Mouse (Mus musculus) heart, postnatal 14 days (tissue): ENCODE measurements around the gene Snap91. TPM values are rescaled to one million over a fixed set of nuclear protein-coding genes. Genes with fewer than 3 reads are reported as not detected.

Experiments used
- DNase-seq, 2 experiments: peaks; one replicate each; pipeline ENCODE4 v3.0.0; 2021 to 2022
- intact Hi-C: fragments of 180-260 bp; cut with DNase I; formaldehyde crosslinking; loops from one replicate; pipeline ENCODE4 v1.15.1; 2025
- long read RNA-seq, 2 experiments: library from polyadenylated mRNA; stranded (forward); transcript quantifications; one replicate each; pipeline ENCODE4 v2.0.0; 2021
- total RNA-seq, 2 experiments: library from RNA; stranded (reverse); gene quantifications; 2 replicates each; pipeline ENCODE4 v1.2.3; 2021

Gene Snap91
- total RNA-seq = 10 to 100 TPM; 16.8 to 18.2 TPM
- long read RNA-seq, experiment 1, full-length matches to known transcripts = 1 of 18 reads
- long read RNA-seq, experiment 1, partial matches to known transcripts = 2 of 18 reads
- long read RNA-seq, experiment 1, other reads (novel, unspliced or antisense) = 15 of 18 reads
- long read RNA-seq, experiment 2, partial matches to known transcripts = 0 of 20 reads
- long read RNA-seq, experiment 2, other reads (novel, unspliced or antisense) = 20 of 20 reads

GRCm38 (mm10) chr9:86880113-86880972 is at the start of gene Snap91:
Gene Snap91 (minus strand): TSS chr9:86880654.
- DNase-seq = peak; percentile 57 to 66
- intact Hi-C loops = no loop called here

DNA sequence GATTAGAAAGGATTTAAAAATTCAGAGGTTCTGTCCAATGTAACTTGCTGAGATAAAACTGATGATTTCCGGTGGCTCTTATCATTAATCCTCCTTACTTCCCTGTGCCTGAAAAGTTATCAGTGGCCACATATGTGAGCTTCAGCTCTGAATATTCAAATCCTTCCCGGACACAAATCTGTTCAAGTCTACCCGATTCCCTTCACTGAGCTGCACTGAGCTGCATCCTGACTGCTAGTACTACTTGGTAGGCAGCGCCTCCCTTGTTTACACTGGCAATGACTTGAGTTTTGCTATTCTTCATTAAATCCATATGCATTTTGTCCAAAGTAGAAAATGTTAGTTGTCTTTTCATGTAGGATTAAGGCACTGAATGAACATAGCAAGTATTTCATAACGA is 46.1 kb upstream of the Snap91 start:
- intact Hi-C loops = no loop called here
- DNase-seq = no peak

GRCm38 (mm10) chr9:86925688-86926087 is 45.2 kb upstream of the Snap91 start:
- intact Hi-C loops = no loop called here

GRCm38 (mm10) chr9:86922430-86922829 is 42.0 kb upstream of the Snap91 start:
- intact Hi-C loops = no loop called here
- no peak for DNase-seq

More at GRCm38 (mm10) chr9:86925688-86926087, 45.2 kb upstream of the Snap91 start:
- DNase-seq = no peak

GRCm38 (mm10) chr9:86916543-86916942 is 36.1 kb upstream of the Snap91 start:
- DNase-seq = no peak
- intact Hi-C loops = no loop called here

GRCm38 (mm10) chr9:86899502-86900199 is 19.2 kb upstream of the Snap91 start:
- DNase-seq = no peak
- intact Hi-C loops = no loop called here

- intact Hi-C loops = no loop called here
- peak; percentile 11 to 20 for DNase-seq
Measured at GRCm38 (mm10) chr9:86879216-86880112, 990 bp downstream of the Snap91 start.

GRCm38 (mm10) chr9:86878716-86879115 is 1.7 kb downstream of the Snap91 start:
- intact Hi-C loops = no loop called here
- no peak for DNase-seq

DNA sequence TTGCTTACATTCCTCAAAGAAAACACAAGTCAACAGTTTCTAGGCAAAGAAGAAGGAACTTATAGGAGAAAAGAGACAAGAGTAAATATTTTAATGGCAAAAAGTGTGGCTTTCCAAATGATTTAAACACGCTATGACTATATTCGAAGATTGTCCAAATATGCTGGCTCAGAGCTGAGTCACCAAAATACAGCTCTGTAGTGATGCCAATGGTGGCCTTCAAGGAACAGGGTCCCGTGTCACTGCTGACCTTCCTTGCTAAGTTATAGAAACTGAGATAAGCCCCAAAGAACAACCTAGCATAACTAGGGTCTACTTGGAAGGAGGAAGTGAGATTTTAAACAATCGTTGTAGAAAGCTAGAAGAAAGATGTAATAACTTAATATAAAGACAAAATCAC is 6.8 kb downstream of the Snap91 start:
- no peak for DNase-seq
- intact Hi-C loops = no loop called here

DNA sequence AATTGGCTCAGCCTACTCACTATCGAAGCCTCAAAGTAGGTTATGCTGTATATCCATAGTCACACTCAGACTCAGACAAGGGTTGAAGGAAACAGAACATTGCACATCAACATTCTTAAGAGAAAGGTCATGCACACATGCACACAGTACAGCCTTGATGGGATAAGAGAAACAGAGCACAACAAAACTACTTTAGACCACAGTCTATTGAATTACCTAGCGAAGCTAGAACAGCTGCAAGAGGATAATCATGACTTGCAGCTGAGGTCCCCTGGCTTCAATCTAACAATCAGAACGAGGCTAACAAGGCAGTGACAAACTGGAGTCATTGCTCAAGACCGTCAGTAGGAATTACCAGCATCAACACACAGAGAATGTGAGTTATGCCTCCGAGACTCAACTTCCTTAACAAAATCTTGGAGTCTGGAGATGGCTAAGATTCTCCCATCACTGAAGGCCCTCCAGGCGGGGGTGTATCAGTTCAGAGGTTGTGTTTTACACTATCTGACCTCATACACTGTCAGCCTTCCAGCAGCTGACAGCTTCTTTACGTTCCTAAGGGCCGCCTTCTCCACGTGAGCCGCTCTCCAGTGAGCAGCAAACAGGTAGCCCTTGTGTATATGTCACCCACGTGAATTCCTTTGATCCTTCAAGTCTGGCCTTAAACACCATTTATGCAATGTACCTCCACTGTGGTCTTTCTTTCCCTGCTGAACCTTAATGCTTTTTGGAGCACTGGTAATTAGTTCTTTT is 10.7 kb downstream of the Snap91 start:
- intact Hi-C loops = no loop called here
- no peak for DNase-seq

- no peak for DNase-seq
- intact Hi-C loops = no loop called here
Measured at GRCm38 (mm10) chr9:86858101-86858500, 22.4 kb downstream of the Snap91 start.

- no peak for DNase-seq
- intact Hi-C loops = no loop called here
Measured at GRCm38 (mm10) chr9:86857626-86858025, 22.8 kb downstream of the Snap91 start.

DNA sequence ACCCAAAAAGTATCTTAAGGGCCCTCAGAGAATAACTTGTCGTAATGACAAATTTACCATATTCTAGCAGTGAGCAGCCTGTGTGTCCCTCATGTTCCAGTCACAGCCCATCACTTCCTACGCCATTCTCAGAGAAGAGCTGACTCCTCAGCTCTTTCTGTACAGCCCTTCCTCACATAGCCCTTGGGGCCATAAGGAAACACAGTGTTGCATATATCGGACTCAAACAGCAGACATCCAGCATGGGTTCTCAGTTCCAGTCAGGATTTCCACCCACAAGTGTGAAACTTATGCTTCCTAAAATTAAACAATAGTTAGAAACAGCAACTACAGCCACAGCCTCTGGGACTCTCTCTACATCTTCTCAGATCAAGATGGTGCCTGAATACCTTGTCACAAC is 27.6 kb downstream of the Snap91 start:
- intact Hi-C loops = no loop called here
- DNase-seq = no peak

GRCm38 (mm10) chr9:86851689-86852088 is 28.8 kb downstream of the Snap91 start:
- DNase-seq = no peak
- intact Hi-C loops = no loop called here

DNA sequence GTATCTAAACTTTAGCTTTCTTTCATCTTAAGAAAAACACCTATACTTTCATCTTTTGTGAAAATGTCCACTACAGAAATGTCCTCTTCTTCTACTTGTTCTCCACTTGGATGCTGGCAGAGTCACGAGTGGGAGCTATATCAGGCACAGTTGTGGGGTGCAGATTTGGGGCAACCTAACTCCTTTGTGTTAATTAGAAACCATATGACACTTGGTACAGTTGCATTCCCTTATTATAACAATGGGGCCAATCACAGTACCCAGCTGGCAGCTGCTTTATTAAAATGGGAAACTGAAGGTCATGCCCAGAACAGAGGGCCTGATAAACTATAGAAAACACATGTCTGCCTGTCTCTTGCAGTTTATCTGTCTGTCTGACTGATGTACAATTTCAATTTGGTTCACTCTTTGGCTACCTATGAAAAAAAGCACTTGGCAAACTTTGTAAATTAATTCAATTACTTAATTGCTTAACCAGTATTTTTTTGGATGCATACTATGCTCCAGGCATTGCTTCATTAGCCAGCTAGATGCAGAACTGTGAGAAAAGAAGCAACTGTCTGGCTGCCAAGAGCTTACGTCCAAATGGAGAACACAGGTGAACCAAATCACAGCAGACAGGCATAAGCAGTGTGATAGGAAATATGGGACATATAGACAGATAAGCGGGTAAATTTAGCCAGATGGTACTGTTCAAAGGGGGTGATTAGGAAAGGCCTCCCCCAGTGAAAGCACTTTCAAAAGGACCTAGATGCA is 29.8 kb downstream of the Snap91 start:
- no peak for DNase-seq
- intact Hi-C loops = no loop called here

DNA sequence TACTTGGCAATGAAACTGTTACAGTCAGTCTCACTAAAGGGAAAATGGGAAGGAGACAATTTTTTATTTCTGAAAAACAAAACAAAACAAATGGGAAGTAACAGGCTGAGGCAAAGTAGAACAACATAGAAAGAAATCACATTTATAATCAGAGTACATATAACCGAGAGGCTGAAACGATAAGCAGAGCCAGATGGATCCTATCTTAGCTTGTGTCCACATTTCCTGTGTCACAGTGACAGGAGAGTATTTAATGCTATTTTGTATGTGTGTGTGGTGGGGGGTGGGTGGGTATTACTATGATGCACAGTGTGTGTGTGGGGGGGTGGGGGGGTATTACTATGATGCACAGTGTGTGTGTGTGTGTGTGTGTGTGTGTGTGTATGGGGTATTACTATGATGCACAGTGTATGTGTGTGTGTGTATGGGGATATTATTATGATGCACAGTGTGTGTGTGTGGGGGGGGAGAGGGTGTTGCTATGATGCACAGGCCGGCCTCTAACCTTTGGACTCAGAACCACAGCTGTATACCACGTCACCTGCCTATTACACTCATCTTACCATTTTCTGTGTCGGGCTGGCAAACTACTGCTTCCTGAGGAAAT is 36.6 kb downstream of the Snap91 start:
- DNase-seq = no peak
- intact Hi-C loops = no loop called here

DNA sequence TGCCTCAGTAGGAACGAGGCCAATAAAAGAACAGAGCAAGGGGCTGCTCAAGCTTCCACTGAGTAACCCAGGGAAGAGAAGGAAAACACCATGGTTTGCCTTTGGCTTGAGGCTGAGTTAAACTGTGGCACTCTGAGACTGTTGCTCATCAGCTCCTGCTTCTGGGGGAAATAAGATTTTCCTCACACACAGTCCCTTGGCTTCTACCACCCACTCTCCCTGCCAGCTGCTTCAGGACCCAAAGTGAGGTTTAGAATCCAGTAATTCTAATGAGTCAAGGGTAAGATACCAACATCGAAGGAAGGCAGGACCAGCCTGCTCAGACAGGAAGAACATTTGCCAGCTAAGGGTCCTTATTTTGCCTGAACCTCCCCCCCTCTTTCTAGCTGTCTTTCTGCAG is 50.7 kb downstream of the Snap91 start:
- intact Hi-C loops = no loop called here
- no peak for DNase-seq

DNA sequence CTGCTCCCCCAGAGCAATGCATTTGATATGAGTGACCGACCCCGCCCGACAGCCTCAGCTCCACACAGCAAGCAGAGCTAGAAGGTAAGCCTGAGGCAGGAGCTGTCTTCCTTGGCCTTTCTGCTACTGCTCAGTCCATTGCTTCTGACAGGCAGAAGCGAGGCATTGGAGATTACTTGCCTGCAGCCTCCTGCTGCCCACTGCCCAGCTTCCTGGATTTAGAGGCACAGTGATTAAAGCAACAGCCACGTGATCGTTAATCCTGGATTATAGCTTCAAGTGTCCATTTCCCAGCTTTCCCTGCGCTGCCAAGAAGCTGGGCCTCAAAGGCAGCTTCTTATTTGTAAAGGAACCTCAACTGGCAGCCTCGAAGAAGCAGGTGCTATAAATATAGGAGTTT is 51.4 kb downstream of the Snap91 start:
- intact Hi-C loops = no loop called here
- DNase-seq = no peak

DNA sequence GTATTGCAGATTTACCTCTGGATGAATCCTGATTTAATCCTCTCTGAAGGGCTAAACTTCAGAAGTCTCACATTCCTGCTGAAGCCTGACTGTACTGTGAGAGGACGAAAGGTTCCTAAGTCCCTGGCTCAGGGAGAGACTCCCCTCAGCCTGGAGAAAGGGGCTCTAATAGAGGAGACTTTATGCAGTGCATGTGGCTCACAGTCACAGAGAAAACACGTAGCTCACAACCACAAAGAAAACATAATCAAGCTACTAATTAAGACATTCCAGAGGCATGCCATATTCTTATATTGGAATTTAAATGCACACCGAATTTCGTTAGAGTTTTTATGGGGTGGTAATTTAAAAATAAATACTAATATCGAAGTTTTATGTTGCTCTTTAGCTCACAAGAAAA is 61.1 kb downstream of the Snap91 start:
- intact Hi-C loops = no loop called here
- no peak for DNase-seq
